Mouse (Mus musculus) heart, embryonic 11.5 days (tissue): ENCODE data around the gene D8Ertd738e. TPM values are rescaled to one million over a fixed set of nuclear protein-coding genes. Genes with fewer than 3 reads are reported as not detected.
A peak's percentile ranks its signal among the peaks of the same experiment; 100 is the strongest.

ENCODE experiments used
- ATAC-seq: fragments of 200-750 bp; cut with Nextera tagmentation; replicated peaks from 2 replicates; pipeline ENCODE4 v1.8.0; 2017; ENCODE audit warnings: moderate library complexity; ENCODE audit not compliant: insufficient number of reproducible peaks, low FRiP score, low TSS enrichment
- H3K27ac ChIP-seq: fragments of 300-500 bp; sonication (generic); 2 replicates; pipeline ENCODE4 v1.5.1; 2014; ENCODE audit warnings: mild to moderate bottlenecking, low read depth, low read length
- H3K27me3 ChIP-seq: fragments of 300-500 bp; sonication (generic); 2 replicates; pipeline ENCODE4 v1.6.1; 2014; ENCODE audit warnings: mild to moderate bottlenecking, low read length, mixed read lengths; ENCODE audit not compliant: control insufficient read depth, insufficient read depth
- H3K36me3 ChIP-seq: fragments of 300-500 bp; sonication (generic); 2 replicates; pipeline ENCODE4 v1.6.1; 2014; ENCODE audit warnings: mild to moderate bottlenecking, low read length, moderate library complexity, mixed read lengths; ENCODE audit not compliant: control insufficient read depth, insufficient read depth
- H3K4me1 ChIP-seq: fragments of 300-500 bp; sonication (generic); 2 replicates; pipeline ENCODE4 v1.6.1; 2014; ENCODE audit warnings: low read length; ENCODE audit not compliant: control insufficient read depth, insufficient read depth
- H3K4me2 ChIP-seq: fragments of 300-500 bp; sonication (generic); 2 replicates; pipeline ENCODE4 v1.6.1; 2014; ENCODE audit warnings: mild to moderate bottlenecking, moderate library complexity
- H3K4me3 ChIP-seq: fragments of 300-500 bp; sonication (generic); 2 replicates; pipeline ENCODE4 v1.5.1; 2014; ENCODE audit warnings: low read depth, low read length
- H3K9ac ChIP-seq: fragments of 300-500 bp; sonication (generic); 2 replicates; pipeline ENCODE4 v1.6.1; 2014; ENCODE audit warnings: mild to moderate bottlenecking, low read depth, low read length, moderate library complexity
- H3K9me3 ChIP-seq: fragments of 300-500 bp; sonication (generic); replicated peaks from 2 replicates; pipeline ENCODE4 v1.6.1; 2016; ENCODE audit warnings: low read length; ENCODE audit not compliant: control insufficient read depth
- WGBS: fragments of 180-500 bp; shearing (Covaris S2); extraction: QIAGEN DNeasy Blood & Tissue Kit; methylation state at CpG from one replicate; pipeline ENCODE4 v1.1.7; 2014; ENCODE audit not compliant: insufficient replicate concordance; 5-methylcytosine and 5-hydroxymethylcytosine counted together
- microRNA counts: library from miRNA; unstranded; fragments of <30 nt; microRNA quantifications from one replicate; lab custom pipeline; 2015
- microRNA-seq: library from miRNA; unstranded; fragments of <30 nt; microRNA quantifications from one replicate; pipeline ENCODE4, GENCODE M21; 2016; ENCODE audit warnings: borderline number of aligned reads
- polyA plus RNA-seq: library from polyadenylated mRNA; unstranded; fragments of >200 nt; fragmentation: Nextera tagmentation; extraction: Ambion mirVana; gene quantifications from 2 replicates; pipeline ENCODE4 v1.2.1, GENCODE M21; 2014

D8Ertd738e gene
- polyA plus RNA-seq, 1 experiment from 2014 or later, result 330 TPM

DNA sequence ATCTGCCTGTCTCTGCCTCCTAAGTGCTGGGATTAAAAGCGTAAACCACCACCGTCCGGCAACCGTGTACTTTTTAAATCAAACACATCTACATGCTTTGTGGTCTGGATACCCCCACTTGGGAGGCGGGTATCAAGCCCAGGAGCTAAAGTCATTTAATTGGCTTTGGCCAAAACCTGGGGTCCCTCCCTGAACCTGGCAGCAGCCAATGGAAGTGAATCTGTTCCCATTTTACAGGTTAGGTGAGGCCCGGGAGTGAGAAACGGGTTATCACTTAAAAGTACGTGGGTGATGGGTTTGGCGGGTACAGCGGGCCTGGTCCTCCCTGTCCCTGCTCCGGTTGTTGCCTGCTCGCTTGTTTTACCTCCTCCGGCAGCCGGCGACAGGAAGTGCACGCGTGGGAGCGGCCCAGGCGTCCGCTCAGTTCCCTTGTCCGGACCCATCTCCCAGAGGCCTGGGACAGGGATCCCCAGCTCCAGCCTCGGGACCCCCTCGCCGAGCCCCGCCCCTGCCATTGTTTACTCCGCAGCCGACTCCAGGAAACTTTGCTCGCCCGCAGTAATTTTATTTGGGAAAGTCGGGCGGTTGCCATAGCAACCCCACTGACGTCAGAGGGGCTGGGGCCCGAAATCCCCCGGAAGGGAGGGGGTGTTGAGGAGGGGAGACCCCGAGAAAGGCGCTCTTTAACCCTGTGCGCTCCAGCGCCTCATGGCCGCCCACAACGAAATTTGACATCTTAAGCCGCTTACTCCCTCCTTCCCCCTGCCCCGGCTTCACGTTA lies 52.2 kb downstream of the D8Ertd738e start:
- H3K27me3 ChIP-seq, result no peaks in the 10 kb centered on the region
- peak; percentile 24 for ATAC-seq
- peaks cover 45% of the 10 kb centered on the region for H3K4me1 ChIP-seq
- peak overlapping the region; percentile 72 for H3K4me2 ChIP-seq
- no peaks in the 10 kb centered on the region for H3K9me3 ChIP-seq
- peak overlapping the region; percentile 98 for H3K27ac ChIP-seq
- 3% methylated on average over 43 of the region's 43 CpGs for WGBS
- H3K9ac ChIP-seq, result peak overlapping the region; percentile 81
- H3K36me3 ChIP-seq, result no peaks in the 10 kb centered on the region
- H3K4me3 ChIP-seq, result peak overlapping the region; percentile 56

MicroRNA genes within 50 kb of the gene (microRNA counts, 519-probe panel; counts per million panel counts)
- microRNA mmu-miR-23a (lab: Ali Mortazavi, UCI) (6,078 counts per million, percentile 76 among the panel's probes with 10 or more counts), microRNA mmu-miR-27a (lab: Ali Mortazavi, UCI) (6,519 counts per million, percentile 84 among the panel's probes with 10 or more counts)

Small RNA genes lying within 50 kb of the gene (microRNA-seq; reads per million reads assigned to microRNA genes)
- 26,621 reads per million, percentile 98 among the genes with 10 or more reads in this experiment for gene Mir23a
- gene Mir24-2, result not detected
- gene Mir27a, result 385 reads per million, percentile 77 among the genes with 10 or more reads in this experiment
- not detected for gene Mir3074-2

Other genes with a start within 250 kb of the D8Ertd738e start
- 0.42 and 0.52 TPM in 2 replicates for gene 1700067K01Rik, start 248.2 kb downstream of the D8Ertd738e start, polyA plus RNA-seq
- 0.11 TPM in 1 of 2 replicates, not detected in the other for gene 2210011C24Rik, start 237.5 kb downstream of the D8Ertd738e start, polyA plus RNA-seq
- gene Palm3, start 228.2 kb downstream of the D8Ertd738e start, polyA plus RNA-seq, result 0.57 and 0.77 TPM in 2 replicates
- gene Il27ra, start 207.1 kb downstream of the D8Ertd738e start, polyA plus RNA-seq, result 3.5 and 4.1 TPM in 2 replicates
- gene Rln3, start 204.7 kb downstream of the D8Ertd738e start, polyA plus RNA-seq, result not detected in 2 replicates
- gene Gm10643, start 184.6 kb downstream of the D8Ertd738e start, polyA plus RNA-seq, result 1.0 and 1.1 TPM in 2 replicates
- 7.5 and 7.9 TPM in 2 replicates for gene Rfx1, start 182.9 kb downstream of the D8Ertd738e start, polyA plus RNA-seq
- gene Dcaf15, start 145.0 kb downstream of the D8Ertd738e start, polyA plus RNA-seq, result 7.5 and 8.8 TPM in 2 replicates
- gene Podnl1, start 123.7 kb downstream of the D8Ertd738e start, polyA plus RNA-seq, result 0.14 TPM in 1 of 2 replicates, not detected in the other
- 11.1 and 12.6 TPM in 2 replicates for gene Cc2d1a, start 101.8 kb downstream of the D8Ertd738e start, polyA plus RNA-seq
- 0.44 and 0.59 TPM in 2 replicates for gene 4930432K21Rik, start 101.7 kb downstream of the D8Ertd738e start, polyA plus RNA-seq
- 1.4 and 2.8 TPM in 2 replicates for gene Nanos3, start 64.5 kb downstream of the D8Ertd738e start, polyA plus RNA-seq
- 6.3 and 7.8 TPM in 2 replicates for gene Zswim4, start 12.7 kb downstream of the D8Ertd738e start, polyA plus RNA-seq
- 45.3 and 50.7 TPM in 2 replicates for gene Mri1, start 7.6 kb upstream of the D8Ertd738e start, polyA plus RNA-seq
- gene Ccdc130, start 20.7 kb upstream of the D8Ertd738e start, polyA plus RNA-seq, result 16.1 and 18.5 TPM in 2 replicates
- gene Cacna1a, start 138.7 kb upstream of the D8Ertd738e start, polyA plus RNA-seq, result 6.3 and 7.6 TPM in 2 replicates